Mouse (Mus musculus) limb, embryonic 12.5 days (tissue): Measurements from ENCODE around the gene Onecut1. TPM values are rescaled to one million over a fixed set of nuclear protein-coding genes. Genes with fewer than 3 reads are reported as not detected.

Experiments used
- ATAC-seq: fragments of 200-750 bp; cut with Nextera tagmentation; 2 replicates; pipeline ENCODE4 v1.8.0; 2017; ENCODE audit warnings: low read depth, moderate TSS enrichment; ENCODE audit not compliant: insufficient number of reproducible peaks, insufficient read depth, low FRiP score, low TSS enrichment
- H3K27ac ChIP-seq: fragments of 300-500 bp; sonication (generic); 2 replicates; pipeline ENCODE4 v1.5.1; 2016; ENCODE audit warnings: mild to moderate bottlenecking, moderate library complexity
- H3K27me3 ChIP-seq: fragments of 300-500 bp; sonication (generic); 2 replicates; pipeline ENCODE4 v1.6.1; 2016; ENCODE audit warnings: mild to moderate bottlenecking, moderate library complexity
- H3K36me3 ChIP-seq: fragments of 300-500 bp; sonication (generic); 2 replicates; pipeline ENCODE4 v1.6.1; 2016; ENCODE audit warnings: mild to moderate bottlenecking, moderate library complexity
- H3K4me1 ChIP-seq: fragments of 300-500 bp; sonication (generic); replicated peaks from 2 replicates; pipeline ENCODE4 v1.6.1; 2016
- H3K4me2 ChIP-seq: fragments of 300-500 bp; sonication (generic); 2 replicates; pipeline ENCODE4 v1.6.1; 2016; ENCODE audit warnings: mild to moderate bottlenecking, moderate library complexity
- H3K4me3 ChIP-seq: fragments of 300-500 bp; sonication (generic); replicated peaks from 2 replicates; pipeline ENCODE4 v1.5.1; 2016; ENCODE audit warnings: mild to moderate bottlenecking
- H3K9ac ChIP-seq: fragments of 300-500 bp; sonication (generic); replicated peaks from 2 replicates; pipeline ENCODE4 v1.6.1; 2016; ENCODE audit warnings: mild to moderate bottlenecking, moderate library complexity
- H3K9me3 ChIP-seq: fragments of 300-500 bp; sonication (generic); 2 replicates; pipeline ENCODE4 v1.6.1; 2016; ENCODE audit warnings: mild to moderate bottlenecking, moderate library complexity
- WGBS: fragments of 180-500 bp; shearing (Covaris S2); methylation state at CpG from one replicate; pipeline ENCODE4 v1.1.7; 2016; 5-methylcytosine and 5-hydroxymethylcytosine counted together
- polyA plus RNA-seq: library from polyadenylated mRNA; unstranded; fragments of >200 nt; fragmentation: Nextera tagmentation; extraction: Ambion mirVana; gene quantifications from 2 replicates; pipeline ENCODE4 v1.2.1, GENCODE M21; 2016

The Onecut1 gene
- polyA plus RNA-seq, 1 experiment from 2014 or later, result 0.06 TPM

GRCm38 (mm10) chr9:74938670-74939534 is 77.2 kb downstream of the Onecut1 start:
- no peak overlapping the region for H3K27ac ChIP-seq
- no peaks in the 10 kb centered on the region for H3K27me3 ChIP-seq
- H3K4me3 ChIP-seq, result no peak overlapping the region
- 90% methylated on average over 12 of the region's 12 CpGs for WGBS
- no peak overlapping the region for H3K9ac ChIP-seq
- H3K4me2 ChIP-seq, result no peak overlapping the region
- ATAC-seq, result no peak
- no peaks in the 10 kb centered on the region for H3K9me3 ChIP-seq
- peaks cover 11% of the 10 kb centered on the region; the same call in 1 of the 2 replicates for H3K4me1 ChIP-seq
- H3K36me3 ChIP-seq, result no peaks in the 10 kb centered on the region

Other genes with a start within 250 kb of the Onecut1 start
- gene Fam214a, start 91.0 kb downstream of the Onecut1 start, polyA plus RNA-seq, result 10.4 and 13.1 TPM in 2 replicates
- 365 and 384 TPM in 2 replicates for gene Arpp19, start 175.7 kb downstream of the Onecut1 start, polyA plus RNA-seq
- gene Myo5a, start 209.1 kb downstream of the Onecut1 start, polyA plus RNA-seq, result 22.3 and 25.6 TPM in 2 replicates